Mouse (Mus musculus) T-helper 2 cell (primary cell): ENCODE results near the gene E130218I03Rik.
"Not testable (repeated sequence)": the region's sequence is repeated elsewhere in the genome, so short reads cannot be mapped to it uniquely, and the experiment has no call there.

ENCODE experiments used
- in situ Hi-C: fragments of 300-600 bp; cut with MboI, MseI; formaldehyde crosslinking; loops from one replicate; pipeline ENCODE4 v1.15.1; 2025; ENCODE audit warnings: high pct_unique_total_duplicates

The E130218I03Rik gene

DNA sequence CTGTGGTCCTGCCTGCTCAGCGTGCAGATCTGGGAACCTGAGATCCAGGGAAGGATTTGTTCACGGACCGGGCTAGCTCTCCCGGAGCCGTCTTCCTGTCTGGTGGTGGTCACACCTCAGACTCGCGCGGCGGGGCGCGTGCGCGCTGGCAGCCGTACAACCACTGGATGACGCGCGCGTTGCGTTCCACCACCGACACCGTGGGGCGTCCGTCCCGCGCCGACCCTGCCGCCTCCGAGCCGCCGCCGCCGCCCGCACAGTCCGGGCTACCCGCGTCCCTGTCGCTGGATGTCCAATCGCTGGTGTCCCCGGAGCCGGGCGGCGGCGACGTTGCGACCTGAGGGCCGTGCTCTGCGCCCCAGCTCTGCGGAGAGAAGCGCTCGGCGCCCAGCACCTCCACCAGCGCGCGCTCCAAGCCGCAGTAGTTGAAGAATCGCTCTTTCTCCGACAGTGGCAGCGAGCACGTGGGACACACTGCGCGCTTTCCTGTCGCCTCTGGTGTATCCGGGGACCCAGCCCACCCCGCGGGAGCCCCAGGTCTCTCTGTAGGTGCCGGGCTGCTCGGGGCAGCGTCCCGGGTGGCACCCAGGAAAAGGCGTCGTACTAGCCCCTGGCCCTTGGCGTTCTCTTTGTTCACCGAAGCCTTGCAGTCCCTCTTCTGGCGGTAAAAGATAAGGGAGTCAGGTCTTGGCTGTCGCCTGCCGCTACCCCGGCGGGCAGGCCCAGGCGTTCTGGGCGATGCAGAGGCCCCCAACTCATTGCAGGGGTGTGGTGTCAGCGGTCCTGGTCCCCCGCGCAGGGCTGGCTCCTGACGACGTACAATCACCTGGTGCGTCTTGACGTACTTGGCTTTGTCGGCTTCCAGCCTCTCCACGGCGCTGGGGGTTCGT is 8.0 kb downstream of the E130218I03Rik start:
- in situ Hi-C loops: no loop called here

DNA sequence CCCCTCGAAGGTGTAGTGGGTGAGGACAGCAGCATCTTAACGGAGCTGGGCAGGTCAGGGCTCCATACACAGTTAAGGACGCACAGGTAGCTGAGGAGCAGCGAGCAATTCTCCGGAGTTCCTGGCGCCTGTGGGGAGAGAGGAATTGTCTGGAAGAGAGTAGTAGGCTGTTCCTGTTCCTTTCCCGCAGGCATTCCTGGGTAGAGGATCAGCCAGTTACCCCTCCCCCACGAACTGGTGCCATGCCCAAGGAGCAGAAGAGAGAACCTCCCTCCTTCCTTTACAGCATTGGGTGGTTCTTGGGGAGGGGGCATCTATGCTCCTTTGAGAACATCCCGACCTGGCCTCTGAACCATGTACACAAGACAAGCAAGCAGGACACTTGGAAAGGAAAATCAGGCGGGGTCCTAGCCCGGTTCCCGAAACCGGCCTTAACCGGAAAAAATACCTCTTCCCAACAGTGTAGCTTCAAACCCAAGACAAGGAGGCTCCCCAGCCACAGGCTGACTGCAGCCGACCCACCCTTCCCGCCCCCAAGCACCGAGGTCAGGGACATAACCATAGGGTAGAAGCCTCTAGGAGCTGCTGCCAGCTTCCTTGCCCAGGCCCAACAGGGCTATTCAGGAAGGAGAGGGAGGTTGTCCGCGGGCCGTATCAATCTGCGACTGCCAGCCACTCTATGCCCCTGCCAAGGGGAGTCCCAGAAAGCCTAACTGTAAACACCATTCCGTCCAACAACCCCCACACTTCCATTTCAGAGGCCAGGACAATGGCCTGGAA is 8.9 kb downstream of the E130218I03Rik start:
- in situ Hi-C loops: no loop called here

DNA sequence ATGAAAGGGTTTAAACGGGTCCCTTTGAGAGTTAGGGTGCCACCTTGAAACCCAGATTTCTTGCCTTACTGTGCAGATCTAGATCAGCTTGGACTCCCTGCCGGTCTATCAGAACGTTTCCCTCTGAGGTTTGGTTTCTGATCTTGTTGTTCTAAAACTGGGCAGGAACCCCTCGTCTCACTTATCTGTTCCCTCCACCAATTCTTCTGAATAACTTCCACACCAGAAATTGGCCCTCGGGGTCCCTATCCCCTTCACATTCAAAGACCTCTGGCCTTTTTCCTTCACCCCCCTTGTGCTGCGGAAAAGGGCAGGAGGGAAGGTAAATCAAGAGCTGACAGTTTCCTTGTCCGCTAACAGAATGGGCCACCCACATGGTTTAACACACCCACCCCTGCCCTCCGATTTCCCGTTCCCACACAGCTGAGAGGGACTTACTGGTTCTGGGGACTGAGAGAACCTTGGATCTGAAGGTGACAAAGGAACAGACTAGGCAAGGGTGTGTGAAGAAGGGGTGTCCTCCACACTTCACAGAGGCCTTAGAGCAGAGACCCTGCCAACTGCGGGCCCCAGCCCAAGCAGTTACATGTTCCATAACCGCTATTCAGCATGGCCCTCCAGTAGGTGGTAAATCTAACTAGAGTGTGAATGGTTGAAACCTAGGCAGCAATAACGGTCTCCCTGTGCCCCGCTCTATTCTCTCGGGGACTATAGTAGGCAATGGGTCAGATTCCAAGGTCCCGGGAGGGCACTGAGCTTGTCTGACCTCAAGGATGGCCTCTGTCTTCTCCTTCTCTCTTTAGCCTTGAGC is 9.7 kb downstream of the E130218I03Rik start:
- in situ Hi-C loops: no loop called here

DNA sequence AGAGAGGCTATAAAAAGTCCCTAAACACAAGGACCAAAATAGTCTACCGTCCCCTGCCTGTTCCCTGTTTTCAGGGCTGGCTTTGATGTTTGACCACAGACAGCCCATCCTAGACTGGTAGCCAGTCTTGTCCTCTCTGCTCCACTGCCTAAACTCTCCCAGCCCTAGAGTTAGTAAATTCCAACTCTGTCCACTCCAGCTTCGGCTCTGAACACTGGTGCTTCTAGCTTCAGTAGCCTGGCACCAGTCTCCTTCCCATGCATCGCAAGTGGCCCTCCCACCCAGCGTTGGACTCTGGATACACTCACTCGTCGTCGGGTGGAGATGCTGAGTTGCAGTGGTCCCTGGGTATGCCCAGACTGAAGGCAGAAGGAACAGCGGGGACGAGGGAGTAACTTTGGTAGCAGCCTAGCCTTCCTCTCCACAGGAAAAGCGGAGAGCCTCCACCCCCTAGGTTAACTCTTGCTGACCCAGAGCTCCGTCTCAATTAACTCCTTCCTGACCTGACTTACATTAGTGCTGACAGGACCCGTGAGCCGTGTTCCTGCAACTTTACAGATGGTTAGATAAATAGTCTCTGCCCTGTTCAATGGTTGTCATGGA is 10.4 kb downstream of the E130218I03Rik start, which contains the start of gene Grrp1:
TSS of gene Grrp1 (minus strand) at position 385 of the 603 bp plus-strand sequence.
- in situ Hi-C loops: no loop called here

DNA sequence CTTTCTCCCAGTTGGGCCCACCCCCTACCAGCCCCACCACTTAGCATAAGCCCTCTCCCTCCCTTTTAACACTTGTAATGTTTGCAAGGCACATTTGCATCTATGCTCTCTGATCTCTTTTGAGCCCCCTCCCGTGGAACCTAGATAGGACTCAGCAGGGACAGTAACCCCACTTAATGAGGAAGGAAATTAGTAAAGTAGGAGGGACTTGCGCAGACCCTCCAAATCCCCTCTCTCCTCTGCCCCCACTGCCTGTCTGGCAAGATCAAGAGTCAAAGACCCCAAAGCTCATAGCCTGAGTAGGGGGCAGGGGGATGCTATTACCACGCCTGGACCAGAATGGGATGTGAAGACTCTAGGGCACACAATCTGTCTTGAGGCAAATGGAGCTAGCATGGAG is 11.4 kb downstream of the E130218I03Rik start:
- in situ Hi-C loops: no loop called here

DNA sequence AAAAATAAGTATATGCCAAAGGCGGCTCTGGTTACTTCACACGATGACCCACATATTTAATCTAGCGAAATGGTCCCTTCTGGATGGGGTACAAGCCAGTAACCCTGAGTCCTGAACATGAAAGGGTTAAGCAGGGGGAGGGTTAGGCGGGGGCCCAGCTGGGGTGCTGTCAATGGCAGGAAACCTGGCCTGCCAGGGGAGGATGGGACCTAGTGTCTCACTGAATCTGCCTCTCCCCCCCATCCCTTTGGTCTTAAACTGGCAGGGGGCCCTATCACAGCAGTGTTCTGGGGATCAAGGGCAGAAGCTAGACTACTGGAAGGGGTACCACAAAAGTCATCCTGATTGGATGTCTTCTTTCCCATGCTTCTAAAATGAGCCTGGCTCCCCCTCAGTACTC is 12.4 kb downstream of the E130218I03Rik start:
- in situ Hi-C loops: no loop called here

DNA sequence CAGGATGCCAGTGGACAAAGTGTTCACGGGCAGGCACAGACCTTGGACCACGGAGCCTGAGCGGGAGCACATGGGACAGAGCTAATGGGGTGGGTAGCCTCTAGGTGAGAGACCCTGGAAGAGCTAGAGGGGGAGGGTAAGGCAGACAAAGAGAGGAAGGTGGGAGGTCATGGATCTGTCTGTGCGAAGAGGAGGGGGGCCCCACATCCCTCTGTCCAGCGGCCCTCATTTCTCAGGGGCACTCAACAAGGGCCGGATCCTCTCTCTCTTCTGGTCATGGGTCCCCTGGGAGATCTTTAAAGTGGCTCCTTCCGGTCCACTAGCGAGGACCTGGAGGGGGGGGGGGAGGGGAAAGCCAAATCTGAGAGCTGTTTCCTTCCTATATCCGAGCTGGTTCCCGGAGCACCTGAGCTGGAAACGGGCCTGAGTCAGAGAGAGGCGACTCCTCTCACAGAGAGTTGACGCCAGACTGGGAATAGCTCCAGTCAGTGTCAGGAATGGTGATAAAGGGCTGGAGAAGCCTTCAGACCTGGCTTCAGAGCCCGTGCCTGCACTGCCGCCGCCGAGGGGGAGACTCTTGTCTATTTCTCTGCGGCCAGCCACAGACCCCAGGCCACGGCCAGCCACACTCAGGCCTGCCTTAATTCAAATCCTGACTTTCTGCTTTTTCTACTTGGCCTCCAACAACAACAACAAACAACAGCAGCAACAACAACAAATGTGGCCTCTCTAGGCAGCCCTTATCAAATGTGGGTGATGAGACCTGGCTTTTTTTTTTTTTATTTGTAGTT is 13.1 kb downstream of the E130218I03Rik start:
- in situ Hi-C loops: no loop called here

DNA sequence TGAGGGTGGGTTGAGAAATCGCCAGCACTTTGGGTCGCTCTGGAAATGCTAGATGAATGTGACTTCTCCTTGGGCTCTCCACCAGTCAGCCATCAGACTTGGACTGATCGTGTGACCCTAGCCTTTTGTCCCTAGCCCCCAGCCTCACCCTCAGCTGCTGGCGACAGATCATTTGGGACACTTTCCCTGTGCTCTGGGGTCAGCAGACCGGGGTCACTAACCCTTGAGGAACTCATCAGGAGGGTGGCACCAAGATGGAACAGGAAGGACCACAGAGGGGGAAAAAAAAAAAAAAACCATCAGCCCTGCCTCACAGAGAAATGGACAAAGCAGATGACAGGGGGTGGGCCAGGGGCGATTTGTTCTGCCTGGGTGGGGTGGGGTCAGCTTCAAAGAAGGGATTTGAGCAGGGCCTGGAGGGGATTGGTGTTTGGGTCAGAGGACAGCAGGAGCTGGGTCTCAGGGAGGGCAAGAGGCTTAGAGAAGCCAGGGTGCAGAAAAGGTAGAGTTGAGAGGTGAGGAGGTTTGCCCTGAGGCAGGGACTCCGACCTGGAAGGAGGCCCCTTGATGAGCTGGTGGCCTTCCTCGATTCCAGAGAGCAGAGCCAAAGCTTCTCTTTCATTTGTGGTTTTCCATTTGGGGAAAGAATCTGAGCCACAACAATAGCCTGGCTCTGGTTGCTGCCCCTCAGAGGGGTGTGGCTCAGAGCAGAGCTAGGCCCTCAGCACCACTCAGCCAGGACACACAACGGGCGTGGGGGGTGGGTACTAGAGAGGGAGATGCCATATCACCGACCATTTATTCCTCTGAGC is 13.9 kb downstream of the E130218I03Rik start:
- in situ Hi-C loops: no loop called here

DNA sequence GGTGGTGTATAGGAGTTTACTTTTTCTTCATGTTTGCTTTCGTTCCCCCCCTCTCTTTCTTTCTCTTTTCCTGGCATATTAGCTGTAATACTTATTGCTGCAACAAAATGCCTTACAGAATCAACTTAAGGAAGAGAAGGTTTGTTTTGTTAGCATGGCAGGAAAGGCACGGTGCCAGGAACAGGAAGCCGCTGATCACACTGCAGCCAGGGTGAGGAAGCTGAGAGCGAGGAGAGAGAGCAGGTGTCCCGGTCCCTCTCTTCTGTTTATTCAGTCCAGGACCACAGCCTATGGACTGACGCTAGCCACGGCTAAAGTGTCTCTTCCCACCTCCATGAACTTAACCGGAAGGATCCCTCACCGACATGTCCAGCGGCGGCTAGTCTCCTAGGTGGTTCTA is 14.9 kb downstream of the E130218I03Rik start:
- in situ Hi-C loops: no loop called here

DNA sequence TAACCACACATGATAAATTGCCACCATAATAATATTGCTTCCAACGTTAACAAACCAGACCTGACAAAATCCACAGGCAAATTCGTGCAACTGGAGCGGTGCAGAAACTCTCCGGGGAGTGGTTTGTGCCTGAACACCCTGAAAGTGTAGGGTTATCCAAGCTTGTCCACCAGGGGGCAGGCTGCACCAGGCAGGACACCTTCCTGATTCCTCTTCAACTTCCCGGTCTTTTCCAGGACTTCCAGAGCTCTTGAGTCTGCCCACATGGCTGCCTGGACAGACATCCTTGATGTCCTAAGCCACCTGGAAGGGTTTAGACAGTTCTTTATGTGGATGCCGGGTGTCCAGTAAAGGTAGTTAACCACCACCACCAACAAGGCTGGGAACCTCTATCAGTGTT is 19.7 kb downstream of the E130218I03Rik start:
- in situ Hi-C loops: no loop called here

DNA sequence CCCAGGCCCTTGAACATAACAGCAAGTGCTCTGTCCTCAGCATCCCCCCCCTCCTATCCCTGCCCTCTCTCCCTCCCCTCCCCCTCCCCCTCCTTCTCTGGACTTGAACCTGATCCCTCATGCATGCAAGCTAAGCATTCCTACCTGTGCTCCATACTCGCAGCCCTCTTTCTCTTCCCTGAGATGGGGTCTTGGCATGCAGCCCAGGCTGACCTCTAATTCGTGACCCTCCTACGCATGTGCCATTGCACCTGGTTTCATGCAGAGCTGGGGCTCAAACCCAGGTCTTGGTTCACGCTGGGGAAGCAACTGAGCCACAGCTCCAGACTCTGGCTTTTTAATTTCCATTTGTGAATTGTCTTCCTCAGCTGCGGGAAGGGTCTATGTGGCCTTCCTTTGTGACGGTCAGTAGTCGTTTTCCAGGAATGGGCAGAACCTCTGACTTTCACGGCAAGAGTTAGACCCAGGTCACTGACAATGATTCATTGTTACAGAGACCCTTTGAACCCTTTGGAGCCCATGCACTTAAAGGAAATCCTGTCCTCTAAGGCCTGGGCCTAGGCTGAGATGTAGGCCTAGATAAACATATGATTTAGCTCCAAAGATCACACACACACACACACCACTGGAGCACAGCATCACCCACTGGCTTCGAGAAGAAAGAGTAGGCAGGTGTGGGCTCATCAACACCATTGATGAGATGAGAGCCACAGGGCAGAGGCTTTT is 22.6 kb downstream of the E130218I03Rik start:
- in situ Hi-C loops: no loop called here

DNA sequence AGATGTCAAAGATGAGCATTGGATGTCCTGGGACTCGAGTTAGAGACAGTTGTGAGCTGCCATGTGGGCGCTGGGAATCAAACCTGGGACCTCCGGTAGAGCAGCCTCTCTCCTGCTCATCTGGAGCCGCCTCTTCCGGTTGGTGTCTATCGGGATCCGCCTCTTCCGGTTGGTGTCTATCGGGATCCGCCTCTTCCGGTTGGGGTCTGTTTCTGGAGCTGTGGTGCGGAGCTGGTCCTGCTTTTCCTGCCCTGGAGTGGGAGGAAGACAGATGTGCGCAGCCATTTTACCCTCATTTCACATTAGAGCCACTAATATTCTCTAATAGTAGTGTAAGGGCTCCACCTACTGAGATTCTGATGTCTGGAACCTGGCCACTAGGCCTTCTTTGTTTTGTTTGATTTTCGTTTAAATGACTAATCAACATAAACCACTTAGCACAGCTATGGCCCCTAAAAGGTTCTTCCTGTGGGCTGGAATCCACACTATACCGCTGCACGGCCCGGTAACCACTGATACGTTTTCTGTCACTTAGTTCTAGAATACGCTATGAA is 24.7 kb downstream of the E130218I03Rik start:
- in situ Hi-C loops: no loop called here

DNA sequence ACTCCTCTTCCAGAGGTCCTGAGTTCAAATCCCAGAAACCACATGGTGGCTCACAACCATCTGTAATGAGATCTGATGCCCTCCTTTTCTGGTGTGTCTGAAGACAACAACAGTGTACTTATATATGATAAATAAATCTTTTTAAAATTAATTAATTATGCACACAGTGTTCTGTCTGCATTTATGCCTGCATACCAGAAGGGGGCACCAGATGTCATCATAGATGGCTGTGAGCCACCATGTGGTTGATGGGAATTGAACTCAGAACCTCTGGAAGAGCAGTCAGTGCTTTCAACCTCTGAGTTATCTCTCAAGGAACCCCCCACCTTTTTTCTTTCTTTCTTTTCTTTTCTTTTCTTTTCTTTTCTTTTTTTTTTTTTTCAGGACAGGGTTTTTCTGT is 26.2 kb downstream of the E130218I03Rik start:
- in situ Hi-C loops: not testable (repeated sequence)

DNA sequence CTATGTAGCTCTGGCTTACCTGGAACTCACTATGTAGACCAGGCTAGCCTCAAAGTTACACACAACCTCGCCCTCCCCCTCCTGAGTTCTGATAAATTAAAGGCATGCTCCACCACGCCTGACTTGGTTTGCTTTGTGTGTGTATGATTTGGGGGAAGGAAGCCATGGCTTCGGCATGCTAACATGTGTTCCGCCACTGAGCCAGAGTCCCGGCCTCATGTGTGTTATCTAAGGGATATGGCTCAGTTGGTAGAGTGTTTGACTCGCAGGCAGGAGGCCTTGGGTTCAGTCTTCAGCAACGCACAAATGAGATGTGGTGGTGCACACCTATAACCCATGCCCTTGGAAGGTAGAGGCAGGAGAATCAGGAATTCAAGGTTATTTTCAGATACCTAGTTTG is 28.5 kb downstream of the E130218I03Rik start:
- in situ Hi-C loops: no loop called here

DNA sequence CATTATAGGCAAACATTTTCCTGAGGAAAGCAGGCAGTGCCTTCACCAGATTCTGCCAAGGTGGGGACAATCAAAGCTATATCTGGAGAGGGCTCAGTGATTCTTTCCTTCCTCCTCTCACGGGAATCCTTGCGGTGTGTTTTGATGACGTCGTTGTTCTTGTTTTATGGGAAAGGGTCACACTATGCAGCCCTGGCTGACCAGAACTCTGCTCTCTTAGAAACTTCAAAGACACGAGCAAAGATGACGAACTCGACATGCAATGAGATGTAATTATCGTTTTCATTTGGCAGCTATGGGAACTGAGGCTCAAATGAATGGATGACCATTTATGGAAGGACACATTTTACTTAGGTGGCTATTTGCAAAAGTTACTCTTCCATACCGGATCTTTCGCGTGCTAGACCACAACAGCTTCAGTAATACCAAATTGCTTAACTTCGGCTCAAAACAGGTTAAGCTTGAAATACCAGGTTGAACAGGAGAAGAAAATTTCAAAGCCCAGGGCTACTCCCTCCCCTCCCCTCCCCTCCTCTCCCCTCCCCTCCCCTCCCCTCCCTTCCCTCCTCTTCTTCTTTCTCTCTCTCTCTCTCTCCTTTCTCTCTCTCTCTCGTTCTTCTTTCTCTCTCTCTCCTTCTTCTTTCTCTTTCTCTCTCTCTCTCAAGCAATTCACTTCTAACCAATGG is 29.4 kb downstream of the E130218I03Rik start:
- in situ Hi-C loops: no loop called here

DNA sequence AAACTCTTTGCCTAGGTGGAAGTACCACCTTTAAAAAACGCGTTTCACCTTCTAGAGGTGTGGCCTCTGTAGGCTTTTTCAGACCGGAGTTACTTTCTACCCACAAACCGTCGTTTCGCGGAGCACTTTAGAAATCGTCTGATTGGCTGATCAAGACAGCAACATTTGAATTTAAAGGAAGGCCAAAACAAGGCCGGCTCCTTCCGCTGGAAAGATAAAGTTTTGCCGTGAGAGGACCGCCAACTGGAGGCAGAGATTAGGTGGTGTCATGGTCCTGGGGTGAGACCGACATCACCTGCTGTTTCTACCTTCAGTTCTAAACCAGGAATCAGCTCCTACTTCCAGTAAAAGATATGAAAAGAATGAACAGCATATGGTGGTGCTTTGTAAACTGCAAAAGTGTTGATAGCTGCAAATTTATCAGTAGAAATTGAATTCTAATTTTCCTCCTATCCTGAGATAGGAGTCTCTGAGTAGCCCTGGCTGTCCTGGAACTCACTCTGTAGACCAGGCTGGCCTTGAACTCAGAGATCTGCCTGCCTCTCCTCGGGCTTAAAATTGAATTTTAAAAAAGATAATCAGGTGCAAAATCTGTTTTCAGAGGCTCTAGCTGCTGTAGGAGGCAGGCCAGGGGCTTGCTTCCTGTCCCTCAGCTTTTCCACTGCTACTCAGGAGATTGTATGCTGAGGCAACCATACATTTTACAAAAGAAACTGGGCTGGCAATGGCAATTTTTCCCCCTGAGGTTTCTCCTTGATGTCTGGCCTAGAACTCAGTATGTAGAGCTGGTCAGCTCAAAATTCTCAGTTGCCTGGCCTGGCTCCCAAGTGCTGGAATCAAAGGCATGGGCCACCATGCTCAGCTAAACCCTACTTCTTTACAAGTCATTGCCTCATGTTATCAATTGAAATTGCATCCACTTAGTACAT is 30.2 kb downstream of the E130218I03Rik start:
- in situ Hi-C loops: no loop called here

DNA sequence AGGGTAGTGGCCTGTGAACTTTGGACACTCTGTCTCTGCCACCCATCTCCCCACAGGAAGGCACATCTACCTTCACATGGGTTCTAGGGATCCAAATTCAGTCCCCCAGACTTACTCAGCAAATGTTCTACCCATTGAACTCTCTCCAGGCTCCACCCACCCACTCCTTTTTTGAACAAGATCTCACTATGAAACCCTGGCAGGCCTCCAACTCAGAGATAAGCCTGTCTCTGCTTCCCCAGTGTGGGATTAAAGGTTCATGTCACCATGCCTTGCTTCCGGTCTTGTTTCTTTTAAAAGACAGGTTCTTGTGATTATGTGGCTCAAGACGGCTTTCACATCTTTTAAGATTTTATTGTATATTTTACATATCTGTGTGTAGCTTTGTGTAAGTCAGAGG is 41.5 kb downstream of the E130218I03Rik start:
- in situ Hi-C loops: no loop called here
